Mouse (Mus musculus): ENCODE data around the gene She.

DNA sequence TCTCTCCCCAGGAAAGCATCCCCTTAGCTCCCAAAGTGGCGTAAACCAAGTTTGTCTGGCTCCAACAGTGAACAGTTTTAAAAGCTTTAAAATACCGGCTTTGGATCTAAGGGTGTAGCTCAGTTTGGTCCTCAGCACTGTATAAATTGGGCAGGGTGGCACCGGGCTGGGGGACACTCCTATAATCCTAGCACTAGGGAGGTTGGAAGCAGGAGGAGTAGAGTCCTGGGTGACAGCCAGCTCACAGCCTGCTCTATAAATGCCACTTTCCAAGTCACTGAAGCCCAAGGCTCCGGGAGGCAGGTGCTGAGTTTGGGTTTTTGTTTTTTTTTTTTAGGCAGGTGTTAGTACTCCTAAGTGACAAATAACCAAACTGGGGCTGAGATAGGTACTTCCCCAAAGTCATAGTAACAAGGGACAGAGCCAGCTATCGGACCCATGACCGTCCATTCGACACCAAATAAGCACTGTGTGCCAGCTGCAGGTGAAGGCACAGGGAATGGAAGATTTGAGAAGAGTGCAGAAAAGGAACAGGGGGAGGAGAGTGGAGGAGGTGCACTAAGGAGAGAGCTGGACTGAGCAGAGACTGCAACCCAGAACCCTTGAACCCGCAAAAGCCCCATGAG is 51.5 kb downstream of the She start:
- TF ChIP-seq POLR2A (IDR thresholded peaks at IDR 0.05; ENCODE audit: insufficient read depth, low read length) (no peak), CTCF (IDR thresholded peaks at IDR 0.05; ENCODE audit: low read depth, low read length) (no peak)
